Mouse (Mus musculus) left cerebral cortex, postnatal 25 days (tissue): ENCODE results near the gene Zzef1. TPM values are rescaled to one million over a fixed set of nuclear protein-coding genes. Genes with fewer than 3 reads are reported as not detected.

Experiments
- microRNA-seq, 2 experiments: library from miRNA; unstranded; fragments of <30 nt; microRNA quantifications; one replicate each; pipeline ENCODE4 v1.2.0; 2022
- total RNA-seq, 2 experiments: library from RNA; stranded (reverse); gene quantifications; 2 replicates each; pipeline ENCODE4 v1.2.3; 2021

Gene Zzef1
- total RNA-seq, 2 experiments from 2014 or later: 40.2 to 45.8 TPM

Small RNA genes lying within 50 kb of the gene (microRNA-seq; reads per million reads assigned to microRNA genes)
- gene Gm44467: 0 reads per million in 2 experiments

Other genes with a start within 250 kb of the Zzef1 start
- under 1 TPM; 0.25 to 0.34 TPM for gene Spns3, start 245.7 kb upstream of the Zzef1 start, total RNA-seq
- 10 to 100 TPM; 54.5 to 55.3 TPM for gene Ube2g1, start 188.9 kb upstream of the Zzef1 start, total RNA-seq
- 10 to 100 TPM; 32.5 to 34.0 TPM for gene Ankfy1, start 106.2 kb upstream of the Zzef1 start, total RNA-seq
- gene Cyb5d2, start 84 bp upstream of the Zzef1 start, total RNA-seq: 10 to 100 TPM; 14.8 to 17.2 TPM
- 1 to 10 TPM; 6.2 TPM for gene Atp2a3, start 164.9 kb downstream of the Zzef1 start, total RNA-seq
- gene P2rx1, start 202.9 kb downstream of the Zzef1 start, total RNA-seq: 1 to 10 TPM in 1 of 2 experiments, under 1 TPM in 1; 0.28 to 1.0 TPM
- 10 to 100 TPM; 79.5 to 92.4 TPM for gene Camkk1, start 222.8 kb downstream of the Zzef1 start, total RNA-seq